Mouse (Mus musculus): ENCODE results near the gene Tspear.

DNA sequence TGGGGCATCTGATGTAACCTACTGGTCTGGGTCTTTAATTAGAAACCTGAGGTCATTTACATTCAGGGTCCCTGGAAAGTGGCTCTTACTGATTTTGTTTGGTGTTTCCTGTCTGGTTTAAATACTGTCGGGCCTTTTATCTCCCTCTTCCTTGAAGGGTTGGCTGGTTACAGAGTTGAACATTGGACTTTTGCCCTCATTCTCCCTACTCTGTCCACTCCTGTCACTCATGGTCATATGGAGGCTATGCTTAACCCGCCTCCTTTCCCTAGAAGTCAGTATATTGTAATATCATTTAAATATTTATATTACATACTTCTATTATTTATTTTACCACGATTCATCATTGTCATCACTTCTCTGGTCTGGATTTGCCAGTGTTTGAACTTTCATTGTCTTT, 117.7 kb downstream of the Tspear start:
- TF ChIP-seq CTCF (IDR thresholded peaks at IDR 0.05; ENCODE audit: borderline replicate concordance, insufficient read depth, low read depth, low read length), result no peak
- no peak for TF ChIP-seq POLR2A (IDR thresholded peaks at IDR 0.05; ENCODE audit: borderline replicate concordance, insufficient read depth, low read length)

Data from cerebellum, adult 2 months (tissue).